7 mouse cellular contexts compared by ENCODE assay signal in the genomic region with DNA sequence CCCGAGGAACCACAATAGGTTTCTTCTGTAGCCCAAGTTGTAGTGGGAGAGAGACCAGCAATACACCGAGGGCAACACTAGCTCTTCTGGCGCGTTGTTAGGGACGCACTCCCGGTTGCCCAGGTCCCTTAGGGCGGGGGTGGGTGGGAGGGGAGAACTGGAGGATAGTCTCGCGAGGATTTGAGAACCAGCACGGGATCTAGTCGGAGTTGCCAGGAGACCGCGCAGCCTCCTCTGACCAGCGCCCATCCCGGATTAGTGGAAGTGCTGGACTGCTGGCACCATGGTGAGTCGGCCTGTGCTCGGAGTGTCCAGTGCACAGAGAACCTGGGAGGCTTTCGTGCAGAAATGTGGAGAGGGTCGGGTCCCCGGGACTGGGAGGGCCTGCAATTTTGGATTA. TPM values are rescaled to one million over a fixed set of nuclear protein-coding genes. Genes with fewer than 3 reads are reported as not detected.
DNase-seq lines count a peak whose midpoint lies in the region; ATAC-seq lines count a peak whose summit lies in the region.

A gene (plus strand): TSS at position 168 of the 400 bp plus-strand sequence.

- H3K27ac ChIP-seq in intestine, embryonic 16.5 days (ENCODE audit: low read length): no peak within 1 kb of the TSS
- H3K27ac ChIP-seq in midbrain, embryonic 11.5 days (ENCODE audit: low read depth, low read length): no peak within 1 kb of the TSS

- ATAC-seq in intestine, embryonic 16.5 days: peak; percentile 97
- ATAC-seq in midbrain, embryonic 11.5 days (ENCODE audit: low FRiP score): peak; percentile 88

- H3K9me3 ChIP-seq in intestine, embryonic 16.5 days (ENCODE audit: control insufficient read depth, low read length): no peaks in the 10 kb centered on the region
- no peaks in the 10 kb centered on the region for H3K9me3 ChIP-seq in midbrain, embryonic 11.5 days (ENCODE audit: control insufficient read depth, low read length)

- peak within 1 kb of the TSS; percentile 70 for H3K4me2 ChIP-seq in intestine, embryonic 16.5 days (ENCODE audit: low read depth, low read length)
- peak within 1 kb of the TSS; percentile 86 for H3K4me2 ChIP-seq in midbrain, embryonic 11.5 days

- H3K4me3 ChIP-seq in intestine, embryonic 16.5 days (ENCODE audit: low read length): peak within 1 kb of the TSS; percentile 65
- H3K4me3 ChIP-seq in midbrain, embryonic 11.5 days (ENCODE audit: low read depth, low read length): peak within 1 kb of the TSS; percentile 76

- intact Hi-C loops in gastrocnemius, postnatal 36 days (cut with DNase I): no loop called here
- intact Hi-C loops in left cerebral cortex, postnatal 36 days (cut with DNase I): no loop called here

- peak within 1 kb of the TSS; percentile 66 for H3K9ac ChIP-seq in intestine, embryonic 16.5 days (ENCODE audit: low read depth, low read length)
- peak within 1 kb of the TSS; percentile 77 for H3K9ac ChIP-seq in midbrain, embryonic 11.5 days (ENCODE audit: low read length)

- H3K27me3 ChIP-seq in intestine, embryonic 16.5 days (replicated peaks; ENCODE audit: control insufficient read depth, insufficient read depth, low read length): peaks cover 22% of the 10 kb centered on the region
- H3K27me3 ChIP-seq in midbrain, embryonic 11.5 days (ENCODE audit: control insufficient read depth, insufficient read depth, low read length): no peaks in the 10 kb centered on the region; the same call in 1 of the 2 replicates

- peak; percentile 93 for DNase-seq in adrenal gland, adult 2 months
- peak; percentile 88 for DNase-seq in embryo, embryonic 11.5 days (ENCODE audit: low read depth, low spot score)
- peak; percentile 76 to 84 for DNase-seq in gastrocnemius, postnatal 36 days
- peak; percentile 86 to 89 for DNase-seq in left cerebral cortex, postnatal 36 days (ENCODE audit: low spot score in 2 of 2)
- peak; percentile 98 for DNase-seq in midbrain, embryonic 11.5 days (ENCODE audit: low spot score, missing footprints)
- DNase-seq in skeletal muscle tissue, adult 2 months (ENCODE audit: low read depth, low spot score): peak; percentile 93

- H3K4me1 ChIP-seq in intestine, embryonic 16.5 days (ENCODE audit: control insufficient read depth, insufficient read depth, low read length): peaks cover 17% of the 10 kb centered on the region
- peaks cover 11% of the 10 kb centered on the region for H3K4me1 ChIP-seq in midbrain, embryonic 11.5 days (ENCODE audit: control insufficient read depth, insufficient read depth, low read length)

- no peaks in the 10 kb centered on the region for H3K36me3 ChIP-seq in intestine, embryonic 16.5 days (ENCODE audit: control insufficient read depth, insufficient read depth, low read length)
- peaks cover 10% of the 10 kb centered on the region for H3K36me3 ChIP-seq in midbrain, embryonic 11.5 days (ENCODE audit: control insufficient read depth, insufficient read depth, low read length)

- WGBS in intestine, embryonic 16.5 days: under 1% methylated on average over 20 of the region's 20 CpGs
- WGBS in midbrain, embryonic 11.5 days: under 1% methylated on average over 20 of the region's 20 CpGs

RNA-seq across cellular contexts. Expression of the gene that starts here (rescaled TPM):
- 10 to 100 TPM; 11.6 to 14.5 TPM for total RNA-seq in adrenal gland, adult 2 months (2021)
- 5.1 and 6.6 TPM in 2 replicates for polyA plus RNA-seq in adrenal gland, adult 2 months (2012; rRNA removed)
- 1 to 10 TPM; 3.7 to 4.6 TPM for total RNA-seq in gastrocnemius, postnatal 36 days (2021)
- polyA plus RNA-seq in intestine, embryonic 16.5 days (2015; fragmentation: Nextera tagmentation; extraction: Ambion mirVana): 20.0 and 20.5 TPM in 2 replicates
- 10 to 100 TPM; 23.4 to 34.5 TPM for total RNA-seq in left cerebral cortex, postnatal 36 days (2021)
- polyA plus RNA-seq in midbrain, embryonic 11.5 days (2014; fragmentation: Nextera tagmentation; extraction: Ambion mirVana): 38.5 and 43.1 TPM in 2 replicates
